Mouse (Mus musculus): ENCODE results near the gene 9130230L23Rik.

9130230L23Rik gene

DNA sequence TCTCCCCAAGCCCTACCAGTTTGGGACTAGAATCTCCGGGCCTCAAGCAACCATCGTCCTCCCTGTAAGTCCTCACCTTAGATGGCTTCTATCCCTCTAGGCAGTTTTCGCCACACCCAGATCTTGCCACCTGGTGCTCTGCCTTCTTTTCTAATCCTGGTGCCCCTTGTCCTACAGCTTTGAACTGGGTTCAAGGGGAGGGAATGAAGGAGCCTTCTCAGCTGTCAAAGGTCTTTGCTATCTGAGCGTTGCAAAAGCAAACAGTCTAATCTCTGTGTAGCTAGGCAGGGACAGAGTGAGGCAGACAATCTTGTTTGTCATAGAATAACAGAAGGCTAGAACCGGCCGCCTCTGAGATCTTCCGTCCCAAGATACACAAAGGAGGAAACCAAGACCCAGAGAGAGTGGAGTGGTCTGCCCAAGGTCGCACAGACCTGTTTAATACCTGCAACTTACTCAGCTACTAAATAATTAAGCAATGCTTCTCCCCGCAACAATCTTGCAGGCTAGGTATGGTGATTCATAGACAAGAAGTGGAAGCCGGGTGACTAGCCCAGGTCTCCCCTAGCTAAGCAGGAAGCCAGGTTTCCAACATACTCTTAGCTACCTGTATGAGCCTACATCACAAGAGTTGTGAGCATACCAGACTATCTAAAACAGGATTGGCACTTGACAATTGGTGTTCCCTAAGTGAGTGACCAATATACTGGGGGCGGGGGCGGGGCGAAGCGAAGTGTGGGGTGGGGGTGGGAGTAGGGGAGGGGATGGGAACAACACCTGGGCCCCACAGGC, at the start of gene 9130230L23Rik:
9130230L23Rik (minus strand) TSS at position 152 of the 792 bp plus-strand sequence.
- DNase-seq: no peak

GRCm38 (mm10) chr5:66052777-66053548, 48.9 kb upstream of the 9130230L23Rik start:
- peak; percentile 97 for DNase-seq

DNA sequence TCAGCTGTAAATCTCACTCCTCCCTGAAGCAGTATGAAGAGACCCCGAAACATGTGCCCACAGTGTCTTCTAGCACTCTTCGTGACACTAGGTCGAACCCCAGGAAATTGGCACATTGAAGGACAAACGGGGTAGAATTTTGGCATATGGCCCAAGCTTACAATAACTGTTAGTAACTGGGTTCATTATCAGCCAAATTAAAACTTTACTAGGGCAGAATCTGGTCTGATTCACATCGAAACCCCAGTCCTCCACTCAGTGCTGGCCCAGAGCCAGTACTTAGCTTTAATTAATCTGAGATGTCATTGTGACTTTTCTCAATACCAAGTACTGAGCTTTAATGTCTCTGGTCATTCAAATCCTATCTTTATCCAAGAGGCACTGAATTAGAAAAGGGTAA, 46.8 kb upstream of the 9130230L23Rik start:
- DNase-seq: peak; percentile 72

GRCm38 (mm10) chr5:66046356-66046755, 42.3 kb upstream of the 9130230L23Rik start:
- DNase-seq: no peak

DNA sequence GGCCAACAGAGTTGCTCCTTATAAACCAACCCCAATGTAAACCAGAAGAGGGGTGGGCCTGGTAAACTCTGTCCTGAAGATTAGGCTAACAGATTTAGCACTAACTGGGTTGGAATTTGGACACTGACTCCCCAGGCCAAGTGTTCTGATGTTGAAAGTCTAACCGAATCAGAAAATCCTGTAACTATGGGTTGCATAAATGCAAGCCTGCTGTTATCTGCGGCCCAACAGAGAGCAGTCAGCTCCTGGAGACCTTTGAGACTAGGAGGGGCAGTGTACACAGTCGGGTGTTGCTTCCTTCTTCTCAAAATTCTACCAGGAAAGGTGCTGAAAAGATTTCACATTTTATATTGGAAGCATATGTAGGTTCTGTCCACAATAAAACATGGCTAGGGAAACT, 39.8 kb upstream of the 9130230L23Rik start:
- peak; percentile 77 for DNase-seq

GRCm38 (mm10) chr5:66042651-66043340, 38.7 kb upstream of the 9130230L23Rik start:
- DNase-seq: peak; percentile 68

DNA sequence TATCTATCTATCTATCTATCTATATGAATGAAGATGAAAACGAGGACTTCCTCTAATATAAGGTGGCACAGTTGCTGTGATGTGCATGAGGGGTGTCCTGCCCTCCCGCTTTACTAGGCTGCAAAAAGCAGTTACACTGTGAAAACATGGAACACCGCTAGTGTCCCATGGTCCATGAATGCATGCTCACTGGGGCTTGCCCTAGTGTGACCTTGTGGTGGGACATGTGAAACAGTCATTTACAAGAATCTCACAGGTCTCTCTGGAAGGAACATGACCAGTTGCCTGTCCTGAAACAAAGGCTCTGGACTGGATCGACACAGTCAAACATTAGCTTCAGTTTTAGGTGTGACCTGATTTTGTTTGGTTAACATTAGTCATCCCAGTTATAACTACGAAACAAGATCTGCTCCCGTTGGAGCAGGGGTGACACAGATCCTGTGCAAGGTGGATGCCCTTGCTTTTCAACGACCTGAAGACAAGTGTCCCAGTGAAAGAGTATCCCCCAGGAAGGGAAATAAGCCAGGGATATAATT, 36.7 kb upstream of the 9130230L23Rik start:
- peak; percentile 52 for DNase-seq

DNA sequence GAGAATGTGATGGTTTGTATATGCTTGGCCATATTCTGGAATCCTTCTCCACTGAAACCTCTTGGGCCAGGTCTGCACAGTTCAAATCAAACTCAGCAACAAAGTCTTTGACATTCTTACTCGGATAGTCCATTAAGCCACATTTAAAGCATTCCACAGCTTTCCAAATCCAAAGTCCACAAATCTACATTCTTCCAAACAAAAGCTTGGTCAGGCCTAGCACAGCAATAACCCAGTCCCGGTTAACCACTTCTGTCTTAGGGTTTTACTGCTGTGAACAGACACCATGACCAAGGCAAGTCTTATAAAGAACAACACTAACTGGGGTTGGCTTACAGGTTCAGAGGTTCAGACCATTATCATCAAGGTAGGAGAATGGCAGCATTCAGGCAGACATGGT, 35.7 kb upstream of the 9130230L23Rik start:
- peak; percentile 58 for DNase-seq

DNA sequence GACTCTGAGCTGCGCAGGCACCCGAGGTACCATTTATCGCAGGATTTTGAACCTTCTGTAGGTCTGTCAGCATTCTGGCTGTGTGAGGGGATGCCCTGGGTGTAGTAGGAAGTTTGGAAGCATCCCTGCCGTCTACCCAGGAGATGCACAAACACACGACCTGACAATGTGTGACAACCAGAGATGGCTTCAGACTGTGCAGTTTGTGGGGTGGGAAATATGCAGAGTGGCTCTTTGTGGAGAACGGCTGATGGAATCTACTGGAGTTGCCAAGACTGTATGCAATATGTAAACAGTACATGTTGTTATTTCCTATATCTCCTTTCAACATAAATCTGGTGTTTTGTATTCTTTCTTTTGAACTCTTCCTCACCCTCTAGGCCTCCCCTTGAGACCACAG, 33.0 kb upstream of the 9130230L23Rik start:
- no peak for DNase-seq

GRCm38 (mm10) chr5:66036440-66037054, 32.5 kb upstream of the 9130230L23Rik start:
- DNase-seq: no peak

- peak; percentile 69 for DNase-seq
These were observed 30.5 kb upstream of the 9130230L23Rik start for GRCm38 (mm10) chr5:66034375-66035195.

DNA sequence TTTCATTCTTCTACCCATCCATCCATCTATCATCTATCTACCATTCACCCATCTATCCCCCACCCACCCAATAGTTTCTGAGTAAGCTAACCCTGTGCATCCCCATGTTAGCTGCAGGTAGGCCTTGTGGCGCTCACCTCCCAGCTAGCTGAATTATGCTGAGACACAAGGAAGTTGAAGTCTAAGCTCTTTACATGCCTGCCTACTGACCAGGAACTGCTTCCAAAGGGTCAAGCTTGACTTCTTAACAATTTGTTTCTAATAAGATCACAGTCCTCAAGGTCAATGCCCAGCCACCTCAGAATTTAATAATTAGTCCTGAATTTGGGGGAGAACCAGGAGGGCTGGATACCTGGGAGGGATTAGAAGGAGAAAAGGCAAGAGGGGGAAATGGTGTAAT, 28.7 kb upstream of the 9130230L23Rik start:
- peak; percentile 64 for DNase-seq

GRCm38 (mm10) chr5:66031699-66032098, 27.6 kb upstream of the 9130230L23Rik start:
- DNase-seq: no peak

- DNase-seq: no peak
These were observed 24.1 kb upstream of the 9130230L23Rik start for GRCm38 (mm10) chr5:66028232-66028631.

DNA sequence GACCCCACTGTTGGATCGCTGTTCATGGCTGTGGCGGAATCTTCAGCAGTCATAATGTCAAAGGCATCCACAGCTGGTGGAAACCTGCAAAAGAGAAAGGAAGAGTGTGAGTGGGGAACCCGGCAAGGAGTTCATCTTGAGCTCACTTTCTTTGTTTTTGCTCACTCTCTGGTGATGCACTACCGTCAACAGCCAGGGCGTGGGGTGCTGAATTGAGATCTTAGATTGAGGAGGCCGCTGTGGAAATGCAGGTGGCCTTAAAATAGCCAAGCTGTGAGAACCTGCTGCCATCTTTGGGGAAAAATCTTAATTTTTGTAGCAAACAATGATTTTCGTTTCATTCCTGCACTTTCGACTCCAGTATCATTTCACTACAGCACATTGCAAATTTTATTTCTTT, 23.1 kb upstream of the 9130230L23Rik start:
- DNase-seq: no peak

GRCm38 (mm10) chr5:66026796-66027195, 22.7 kb upstream of the 9130230L23Rik start:
- DNase-seq: no peak

GRCm38 (mm10) chr5:66015449-66015961, 11.4 kb upstream of the 9130230L23Rik start:
- DNase-seq: no peak

- peak; percentile 87 for DNase-seq
These were observed 10.4 kb upstream of the 9130230L23Rik start for GRCm38 (mm10) chr5:66014437-66014836.

GRCm38 (mm10) chr5:66013999-66014398, 9.9 kb upstream of the 9130230L23Rik start:
- DNase-seq: peak; percentile 86

DNA sequence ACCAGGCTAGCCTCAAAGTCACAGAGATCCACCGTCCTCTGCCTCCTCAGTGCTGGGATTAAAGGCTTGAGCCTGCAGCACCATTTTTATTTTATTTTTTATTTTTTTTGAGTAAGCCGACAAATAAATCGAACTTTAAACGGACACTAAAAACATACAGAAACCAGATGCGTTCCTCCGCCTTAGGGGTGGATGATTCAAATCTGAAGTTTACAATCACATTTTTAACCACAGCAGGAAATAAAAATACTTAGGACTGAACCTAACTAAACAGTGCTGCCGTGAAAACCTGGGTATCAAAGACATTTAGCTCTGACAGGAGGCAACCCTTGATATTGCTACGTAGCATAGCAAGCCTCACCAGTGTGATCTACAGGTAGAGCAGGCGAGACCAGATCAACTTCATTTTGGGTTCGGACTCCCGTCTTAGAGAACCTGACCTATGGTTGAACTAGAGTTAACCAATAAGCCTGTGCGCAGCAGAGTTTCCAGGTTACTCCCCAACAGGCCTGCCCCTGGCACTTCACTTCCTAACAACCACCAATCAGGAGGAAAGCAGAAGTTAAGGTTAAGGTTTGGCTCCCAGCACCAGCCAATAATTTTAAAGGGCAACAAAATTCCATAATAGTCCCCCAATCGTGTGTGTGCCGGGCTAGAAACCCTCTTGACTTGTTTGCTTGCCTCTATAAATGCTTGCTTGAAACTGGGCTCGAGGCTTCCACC, 4.3 kb upstream of the 9130230L23Rik start:
- DNase-seq: no peak

Measured in kidney, adult 9 months (tissue).